Comparison of ENCODE assay signal across 22 mouse cellular contexts in the genomic region with DNA sequence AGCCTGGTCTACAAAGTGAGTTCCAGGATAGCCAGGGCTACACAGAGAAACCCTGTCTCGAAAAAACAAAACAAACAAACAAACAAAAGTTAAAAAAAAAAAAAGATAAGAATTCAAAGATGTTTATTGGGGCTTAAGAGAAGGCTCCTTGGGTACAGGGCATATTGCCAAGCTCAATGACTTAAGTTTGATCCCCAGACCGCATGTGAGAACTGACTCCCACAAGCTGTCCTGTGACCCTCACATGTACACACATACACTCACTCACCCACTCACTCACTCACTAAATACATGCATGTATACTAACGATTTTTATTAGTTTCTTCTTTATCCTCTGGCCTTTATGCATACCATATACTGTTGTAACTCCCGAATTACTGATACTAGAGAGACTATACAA. TPM values are rescaled to one million over a fixed set of nuclear protein-coding genes. Genes with fewer than 3 reads are reported as not detected.
DNase-seq lines count a peak whose midpoint lies in the region; ATAC-seq and TF ChIP-seq lines count a peak whose summit lies in the region.
"Had no signal": no experiment of that assay in that cellular context is flagged by ENCODE, and none has a peak within 500 bp of the region (broad histone marks: within the 10 kb centered on the region; RNA-seq: fewer than 3 reads in every experiment).

No protein-coding gene starts in this region.

- ATAC-seq in liver, embryonic 16.5 days (ENCODE audit: low read depth), result no peak
- no peak for ATAC-seq in monocyte, adult 5-6 weeks (replicated peaks; ENCODE audit: insufficient number of reproducible peaks, low FRiP score, low TSS enrichment, poor library complexity, severe bottlenecking)
- no peak for ATAC-seq in megakaryocyte-erythroid progenitor cell, adult 5-6 weeks (replicated peaks; ENCODE audit: low FRiP score, low TSS enrichment, poor library complexity, severe bottlenecking)
- ATAC-seq: forebrain, embryonic 14.5 days; hindbrain, postnatal 0 days had no signal

- peak overlapping the region; percentile 64 for H3K4me2 ChIP-seq in liver, embryonic 16.5 days (ENCODE audit: low read depth, low read length)
- H3K4me2 ChIP-seq: embryonic facial prominence, embryonic 15.5 days; heart, embryonic 11.5 days; limb, embryonic 15.5 days; midbrain, embryonic 12.5 days had no signal

- peaks cover 73% of the 10 kb centered on the region for H3K4me1 ChIP-seq in liver, embryonic 16.5 days (ENCODE audit: control insufficient read depth, low read depth, low read length)

- H3K27me3 ChIP-seq in liver, embryonic 16.5 days (ENCODE audit: control insufficient read depth, insufficient read depth, low read depth, low read length), result no peaks in the 10 kb centered on the region
- H3K27me3 ChIP-seq: embryonic facial prominence, embryonic 15.5 days; limb, embryonic 15.5 days; midbrain, embryonic 12.5 days had no signal

- WGBS in liver, embryonic 16.5 days (ENCODE audit: insufficient replicate concordance), result 70% methylated on average over 4 of the region's 4 CpGs

- peaks cover 10% of the 10 kb centered on the region for H3K9me3 ChIP-seq in liver, embryonic 16.5 days (replicated peaks; ENCODE audit: control insufficient read depth, low read length)
- H3K9me3 ChIP-seq: embryonic facial prominence, embryonic 15.5 days; limb, embryonic 15.5 days; midbrain, embryonic 12.5 days had no signal

- no peak for DNase-seq in gastrocnemius, adult 2 months
- no peak for DNase-seq in gastrocnemius, postnatal 36 days
- DNase-seq in spleen, postnatal 10 days (ENCODE audit: low spot score in 2 of 2), result peak; percentile 39 to 56
- no peak for DNase-seq in spleen, adult 12 weeks (ENCODE audit: low spot score)
- DNase-seq in cerebellum, postnatal 10 days, result no peak
- DNase-seq: cerebellum, postnatal 14 days; embryo, embryonic 11 days; heart, postnatal 36 days; kidney, adult 18-20 months; kidney, postnatal 25 days; thymus, postnatal 14 days had no signal

- no peak overlapping the region for H3K4me3 ChIP-seq in gastrocnemius, adult 2 months
- H3K4me3 ChIP-seq in liver, embryonic 16.5 days (ENCODE audit: low read depth, low read length), result peak overlapping the region; percentile 62
- H3K4me3 ChIP-seq: embryonic facial prominence, embryonic 15.5 days; limb, embryonic 15.5 days; midbrain, embryonic 12.5 days had no signal

- no peak for TF ChIP-seq CTCF in gastrocnemius, adult 2 months (IDR thresholded peaks at IDR 0.05)

- no peak overlapping the region for H3K9ac ChIP-seq in liver, embryonic 16.5 days (ENCODE audit: low read depth, low read length)
- H3K9ac ChIP-seq: embryonic facial prominence, embryonic 15.5 days; limb, embryonic 15.5 days; midbrain, embryonic 12.5 days had no signal

- H3K36me3 ChIP-seq in liver, embryonic 16.5 days (ENCODE audit: control insufficient read depth, insufficient read depth), result peaks cover 7% of the 10 kb centered on the region
- H3K36me3 ChIP-seq: embryonic facial prominence, embryonic 15.5 days; limb, embryonic 15.5 days; midbrain, embryonic 12.5 days had no signal

- H3K27ac ChIP-seq in gastrocnemius, adult 2 months, result peak overlapping the region; percentile 20; the same call in 1 of the 2 replicates
- peak overlapping the region; percentile 98 for H3K27ac ChIP-seq in liver, embryonic 16.5 days (ENCODE audit: low read length)
- H3K27ac ChIP-seq: embryonic facial prominence, embryonic 15.5 days; hindbrain, postnatal 0 days; limb, embryonic 15.5 days; midbrain, embryonic 12.5 days; stomach, postnatal 0 days had no signal

- intact Hi-C loops in gastrocnemius, adult 2 months (cut with DNase I), result no loop called here
- intact Hi-C loops in gastrocnemius, postnatal 36 days (cut with DNase I), result no loop called here

RNA-seq across cellular contexts. Expression of a gene that starts 20.0 kb away (rescaled TPM):
- total RNA-seq in gastrocnemius, adult 2 months (2021), result 1 to 10 TPM; 2.0 to 2.5 TPM
- total RNA-seq in gastrocnemius, postnatal 36 days (2021), result 1 to 10 TPM in 1 of 2 experiments, under 1 TPM in 1; 0.84 to 2.1 TPM
- polyA plus RNA-seq in liver, embryonic 16.5 days (2015; fragmentation: Nextera tagmentation; extraction: Ambion mirVana), result 6.6 and 7.9 TPM in 2 replicates
- 59.4 to 98.9 TPM (median 63.8 TPM) in 3 replicates for total RNA-seq in monocyte, adult 5-6 weeks (2017)
- total RNA-seq in megakaryocyte-erythroid progenitor cell, adult 5-6 weeks (2014; fragmentation: Nextera tagmentation), result 6.8 and 10.1 TPM in 2 replicates
- 25.5 and 35.1 TPM in 2 replicates for total RNA-seq in megakaryocyte-erythroid progenitor cell, adult 5-6 weeks (2017)
- total RNA-seq: ES-E14 had no signal

RNA-seq across cellular contexts. Expression of a gene that starts 20.3 kb away (rescaled TPM):
- total RNA-seq in gastrocnemius, adult 2 months (2021), result 1 to 10 TPM; 2.6 to 2.8 TPM
- 1 to 10 TPM; 1.7 to 3.4 TPM for total RNA-seq in gastrocnemius, postnatal 36 days (2021)
- polyA plus RNA-seq in liver, embryonic 16.5 days (2015; fragmentation: Nextera tagmentation; extraction: Ambion mirVana), result 5.5 and 5.9 TPM in 2 replicates
- total RNA-seq in monocyte, adult 5-6 weeks (2017), result 14.8 to 25.6 TPM (median 22.1 TPM) in 3 replicates
- 41.0 and 48.3 TPM in 2 replicates for total RNA-seq in megakaryocyte-erythroid progenitor cell, adult 5-6 weeks (2014; fragmentation: Nextera tagmentation)
- total RNA-seq in megakaryocyte-erythroid progenitor cell, adult 5-6 weeks (2017), result 20.5 and 31.3 TPM in 2 replicates

RNA-seq across cellular contexts. Expression of a gene that starts 20.7 kb away (rescaled TPM):
- total RNA-seq in gastrocnemius, adult 2 months (2021), result 10 to 100 TPM; 19.8 to 20.9 TPM
- total RNA-seq in gastrocnemius, postnatal 36 days (2021), result 10 to 100 TPM; 16.6 to 18.7 TPM
- polyA plus RNA-seq in liver, embryonic 16.5 days (2015; fragmentation: Nextera tagmentation; extraction: Ambion mirVana), result 8.8 and 8.9 TPM in 2 replicates
- total RNA-seq in monocyte, adult 5-6 weeks (2017), result 23.0 to 44.8 TPM (median 31.8 TPM) in 3 replicates
- total RNA-seq in megakaryocyte-erythroid progenitor cell, adult 5-6 weeks (2014; fragmentation: Nextera tagmentation), result 27.1 and 28.2 TPM in 2 replicates
- total RNA-seq in megakaryocyte-erythroid progenitor cell, adult 5-6 weeks (2017), result 13.8 and 16.3 TPM in 2 replicates

RNA-seq across cellular contexts. Expression of a gene that starts 30.8 kb away (rescaled TPM):
- 10 to 100 TPM; 72.1 to 74.9 TPM for total RNA-seq in gastrocnemius, adult 2 months (2021)
- 10 to 100 TPM; 64.3 to 70.2 TPM for total RNA-seq in gastrocnemius, postnatal 36 days (2021)
- polyA plus RNA-seq in liver, embryonic 16.5 days (2015; fragmentation: Nextera tagmentation; extraction: Ambion mirVana), result 42.4 and 43.9 TPM in 2 replicates
- total RNA-seq in monocyte, adult 5-6 weeks (2017), result 177 to 254 TPM (median 221 TPM) in 3 replicates
- total RNA-seq in megakaryocyte-erythroid progenitor cell, adult 5-6 weeks (2014; fragmentation: Nextera tagmentation), result 132 and 157 TPM in 2 replicates
- total RNA-seq in megakaryocyte-erythroid progenitor cell, adult 5-6 weeks (2017), result 398 and 560 TPM in 2 replicates

RNA-seq across cellular contexts. Expression of a gene that starts 32.3 kb away (rescaled TPM):
- 1 to 10 TPM; 6.3 to 9.2 TPM for total RNA-seq in gastrocnemius, adult 2 months (2021)
- total RNA-seq in gastrocnemius, postnatal 36 days (2021), result 1 to 10 TPM; 7.7 to 8.3 TPM
- polyA plus RNA-seq in liver, embryonic 16.5 days (2015; fragmentation: Nextera tagmentation; extraction: Ambion mirVana), result 69.6 and 73.5 TPM in 2 replicates
- 372 to 405 TPM (median 385 TPM) in 3 replicates for total RNA-seq in monocyte, adult 5-6 weeks (2017)
- 55.6 and 98.1 TPM in 2 replicates for total RNA-seq in megakaryocyte-erythroid progenitor cell, adult 5-6 weeks (2014; fragmentation: Nextera tagmentation)
- total RNA-seq in megakaryocyte-erythroid progenitor cell, adult 5-6 weeks (2017), result 84.5 and 111 TPM in 2 replicates

Comparison
In these comparisons a context has a peak if more than half of its experiments do, and no peak if none do; other contexts are left out.
1. DNase-seq: peak in spleen, postnatal 10 days (2 of 2); none in gastrocnemius, adult 2 months (single experiment), gastrocnemius, postnatal 36 days (0 of 2), spleen, adult 12 weeks (single experiment) and cerebellum, postnatal 10 days (0 of 2).